Mouse (Mus musculus): ENCODE results near the gene Tnfsf13. TPM values are rescaled to one million over a fixed set of nuclear protein-coding genes. Genes with fewer than 3 reads are reported as not detected.

Tnfsf13 gene
- total RNA-seq, 1 experiment from 2014 or later: 11.1 TPM

DNA sequence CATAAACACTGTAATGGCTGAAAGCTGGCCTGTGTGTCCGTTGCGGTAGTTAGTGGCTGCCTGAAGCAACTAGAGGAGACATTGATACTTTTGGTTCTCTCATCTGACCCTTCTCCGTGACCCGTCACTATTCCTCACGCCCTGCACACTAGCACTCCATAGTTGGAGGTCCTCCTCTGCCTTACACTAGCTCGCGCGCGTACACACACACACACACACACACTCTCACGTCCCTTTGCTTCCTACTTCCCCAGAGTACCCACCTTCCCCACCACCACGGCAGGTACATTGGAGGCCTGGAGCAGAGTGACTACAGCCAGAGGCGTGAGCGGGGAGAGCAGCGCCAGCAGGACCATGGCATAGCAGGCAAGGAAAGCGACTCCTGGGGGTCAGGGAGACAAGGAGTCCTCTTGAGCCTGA, 28.1 kb downstream of the Tnfsf13 start:
- no peak for ATAC-seq (replicated peaks; ENCODE audit: low read depth, poor library complexity, severe bottlenecking)

DNA sequence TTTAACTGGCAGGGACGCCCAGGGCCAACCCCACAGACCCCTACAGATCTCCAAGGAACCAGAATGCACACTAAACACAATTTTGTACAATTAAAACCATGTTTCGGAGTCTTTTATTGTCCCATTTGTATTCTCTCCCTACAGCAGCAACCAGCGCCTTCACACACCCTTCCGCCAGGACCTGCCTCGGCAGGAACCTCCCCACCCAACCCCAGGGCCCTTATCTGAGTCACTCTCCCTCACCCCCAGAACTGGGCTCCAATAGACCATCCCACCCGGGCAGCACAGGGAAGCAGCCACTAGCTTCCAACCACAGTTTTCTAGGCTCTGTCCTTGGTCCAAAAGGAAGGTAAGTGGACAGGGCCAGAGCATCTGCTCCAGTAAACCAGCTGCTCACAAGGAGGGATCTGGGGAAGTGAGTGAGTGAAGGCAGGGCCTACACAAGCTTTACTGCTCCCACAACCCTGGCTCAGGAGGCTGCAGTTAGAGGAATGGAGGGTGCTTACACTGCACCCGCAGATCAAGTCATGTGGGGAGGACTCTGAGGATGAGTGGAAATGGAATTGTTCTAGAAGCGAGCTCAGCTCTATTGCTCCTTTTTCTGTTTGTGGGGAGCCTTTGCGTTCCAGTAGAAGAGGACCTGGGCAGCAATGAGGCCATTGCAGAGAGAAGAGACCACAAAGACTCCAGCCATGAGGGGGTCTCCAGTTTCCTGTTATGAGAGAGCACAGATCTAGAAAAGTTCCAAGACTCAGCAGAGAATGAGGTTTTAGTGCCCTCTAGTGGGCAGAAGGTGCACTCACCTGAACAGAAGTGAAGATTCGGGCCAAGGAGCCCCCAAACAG, 28.7 kb downstream of the Tnfsf13 start:
- peak; percentile 38; the same call in 1 of the 2 replicates for ATAC-seq (replicated peaks; ENCODE audit: low read depth, poor library complexity, severe bottlenecking)

DNA sequence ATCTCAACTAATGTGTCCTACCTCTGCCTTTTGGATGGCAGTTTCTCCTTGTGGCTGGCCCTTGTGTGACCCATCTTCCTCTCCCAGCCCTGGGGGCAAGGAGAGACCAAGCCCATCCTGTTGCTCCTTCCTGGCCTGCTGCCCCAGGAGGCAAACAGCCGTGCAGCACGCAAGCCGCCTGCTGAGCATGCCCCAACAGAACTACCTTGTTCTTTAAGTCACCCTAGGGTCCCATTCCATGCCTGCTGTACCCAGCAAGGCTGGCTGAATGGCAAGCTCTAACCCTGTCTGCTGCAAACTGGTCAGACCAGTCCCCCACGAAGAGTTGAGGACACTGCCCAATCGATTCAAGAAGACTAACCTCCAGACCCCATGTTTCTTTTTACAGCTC, 29.5 kb downstream of the Tnfsf13 start:
- ATAC-seq (replicated peaks; ENCODE audit: low read depth, poor library complexity, severe bottlenecking): no peak

DNA sequence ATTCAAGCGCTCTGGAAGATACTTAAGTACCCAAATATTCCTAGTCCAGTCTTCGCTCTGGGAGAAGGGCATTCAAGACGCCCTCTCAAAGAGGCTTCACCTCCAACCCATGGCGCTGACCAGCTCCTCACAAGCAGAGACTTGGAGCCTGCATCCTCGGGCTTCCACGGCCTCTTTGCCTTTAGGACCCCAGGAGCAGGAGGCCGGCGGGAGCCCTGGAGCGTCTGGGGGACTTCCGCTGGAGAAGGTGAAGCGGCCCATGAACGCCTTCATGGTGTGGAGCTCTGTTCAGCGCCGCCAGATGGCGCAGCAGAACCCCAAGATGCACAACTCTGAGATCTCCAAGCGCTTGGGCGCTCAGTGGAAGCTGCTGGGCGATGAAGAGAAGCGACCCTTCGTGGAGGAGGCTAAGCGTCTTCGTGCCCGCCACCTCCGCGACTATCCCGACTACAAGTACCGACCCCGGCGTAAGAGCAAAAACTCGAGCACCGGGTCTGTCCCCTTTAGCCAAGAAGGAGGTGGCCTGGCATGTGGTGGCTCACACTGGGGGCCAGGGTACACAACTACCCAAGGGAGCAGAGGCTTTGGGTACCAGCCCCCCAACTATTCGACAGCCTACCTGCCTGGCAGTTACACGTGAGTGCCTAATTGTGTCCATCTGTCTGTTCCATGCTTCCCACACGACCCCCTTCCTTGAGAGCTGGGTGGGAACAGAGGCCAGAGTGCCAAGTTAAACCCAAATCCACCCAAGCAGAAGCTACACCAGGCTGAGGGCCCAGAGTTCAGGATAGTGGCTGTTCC, 30.1 kb downstream of the Tnfsf13 start, which contains the start of gene Sox15:
Gene Sox15 (plus strand): TSS at position 51 of the 801 bp plus-strand sequence.
- peak; percentile 58 for ATAC-seq (replicated peaks; ENCODE audit: low read depth, poor library complexity, severe bottlenecking)

DNA sequence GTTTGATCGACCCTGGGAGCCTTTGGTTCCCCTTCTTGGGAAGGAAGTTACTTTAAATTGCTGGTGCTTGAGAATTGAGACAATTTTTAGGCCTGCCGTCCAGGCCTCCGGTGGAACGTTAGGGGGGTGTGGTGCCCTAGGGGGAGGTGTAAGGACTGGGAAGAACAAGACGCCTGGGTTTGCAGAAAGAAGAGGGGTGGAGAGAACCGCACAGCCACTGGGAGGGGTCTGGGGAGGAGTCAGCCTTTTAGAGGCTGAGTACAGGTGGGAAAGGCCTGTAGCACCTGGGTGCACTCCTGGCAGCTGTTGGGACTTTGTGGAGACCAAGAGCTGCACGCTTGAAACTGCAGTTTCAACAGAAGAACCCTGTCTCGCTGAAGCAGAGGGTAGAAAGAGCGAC, 30.8 kb downstream of the Tnfsf13 start:
- ATAC-seq (replicated peaks; ENCODE audit: low read depth, poor library complexity, severe bottlenecking): no peak

DNA sequence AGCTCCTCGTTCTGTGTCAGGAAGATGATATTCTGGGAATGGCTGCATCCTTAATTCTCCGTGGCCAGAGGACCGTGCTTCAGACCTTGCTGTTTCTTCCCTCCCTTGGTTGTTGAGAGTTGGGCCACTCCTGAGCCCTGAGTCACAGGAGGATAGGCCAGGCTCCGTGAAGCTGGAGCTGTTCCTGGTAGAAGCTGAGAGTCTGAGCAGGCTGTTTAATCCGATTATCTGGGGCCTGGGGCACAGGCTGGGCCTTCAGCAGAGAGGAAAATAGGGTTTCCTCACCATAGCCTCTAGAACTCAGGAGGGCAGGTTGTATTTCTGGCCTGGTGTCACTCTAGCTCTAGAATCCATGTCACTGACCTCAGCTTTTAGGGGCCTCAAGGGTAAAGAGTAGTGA, 32.2 kb downstream of the Tnfsf13 start:
- no peak for ATAC-seq (replicated peaks; ENCODE audit: low read depth, poor library complexity, severe bottlenecking)

DNA sequence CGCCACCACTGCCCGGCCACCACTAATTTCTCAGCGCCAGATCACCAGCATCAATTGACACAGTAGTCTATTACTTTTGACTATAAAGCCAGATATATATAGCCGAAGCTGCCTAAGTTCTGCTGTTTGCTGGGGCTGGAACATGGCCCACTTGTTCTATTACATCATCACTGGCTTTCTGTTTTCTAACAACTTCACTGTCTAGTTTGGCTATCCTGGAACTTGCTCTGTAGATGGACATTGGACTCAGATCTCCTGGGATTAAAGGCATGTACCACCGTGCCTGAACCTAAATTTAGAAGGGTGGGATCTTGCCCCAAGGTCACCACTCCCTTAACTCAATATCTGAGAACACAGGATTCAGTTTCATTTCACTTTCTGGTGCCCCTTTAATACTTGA, 39.7 kb downstream of the Tnfsf13 start:
- no peak for ATAC-seq (replicated peaks; ENCODE audit: low read depth, poor library complexity, severe bottlenecking)

DNA sequence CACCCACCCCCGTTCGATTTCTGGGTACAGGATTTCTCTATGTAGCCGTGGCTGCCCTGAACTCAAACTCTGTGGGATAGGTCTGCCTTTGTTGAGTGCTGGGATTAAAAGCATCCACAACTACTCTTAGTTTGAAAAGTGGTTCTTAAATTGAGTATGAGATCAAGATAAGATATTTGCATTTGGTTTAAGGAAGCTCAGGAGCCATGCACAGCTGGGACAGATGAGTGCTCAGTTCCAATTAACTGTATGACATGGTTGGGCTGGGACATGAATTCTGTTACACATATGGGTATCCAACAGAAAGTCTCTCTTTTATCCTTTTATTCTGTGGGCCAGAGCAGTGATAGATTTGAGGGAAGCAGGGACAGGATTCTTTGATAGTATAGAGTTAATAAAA, 50.1 kb downstream of the Tnfsf13 start:
- no peak for ATAC-seq (replicated peaks; ENCODE audit: low read depth, poor library complexity, severe bottlenecking)

DNA sequence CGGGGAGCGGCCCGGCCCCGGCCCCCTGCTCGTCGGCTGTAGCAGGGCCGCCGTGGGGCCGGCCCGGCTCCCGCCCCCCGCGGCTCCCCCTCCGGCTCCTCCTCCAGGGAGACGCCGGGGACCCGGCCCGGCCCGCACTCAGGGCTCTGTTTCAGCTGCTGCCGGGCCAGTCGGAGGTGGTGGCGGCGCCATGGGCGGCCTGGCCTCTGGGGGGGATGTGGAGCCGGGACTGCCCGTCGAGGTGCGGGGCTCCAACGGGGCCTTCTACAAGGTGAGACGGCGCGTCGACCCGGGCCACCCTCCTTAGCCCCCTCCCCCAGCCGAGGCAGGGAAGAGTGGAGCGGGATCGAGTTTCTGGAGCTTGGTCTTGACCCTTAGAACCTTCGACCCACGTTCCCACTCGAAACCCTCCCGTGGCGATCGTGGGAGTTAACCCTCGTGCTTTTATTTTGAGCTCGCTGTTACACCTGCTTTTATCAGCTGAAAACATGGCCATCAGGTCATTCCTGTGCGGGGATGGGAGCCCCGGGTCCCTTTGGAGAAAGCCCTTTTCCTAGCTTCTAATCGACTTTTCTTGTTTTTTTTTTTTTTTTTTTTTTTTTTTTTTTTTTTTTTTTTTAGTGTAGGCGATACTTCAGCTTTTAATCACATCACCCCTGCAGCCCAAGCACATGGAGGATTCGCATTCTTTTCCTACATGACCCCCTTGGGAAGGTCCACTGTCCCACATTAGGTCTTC, 52.3 kb downstream of the Tnfsf13 start:
- no peak for ATAC-seq (replicated peaks; ENCODE audit: low read depth, poor library complexity, severe bottlenecking)

Other genes with a start within 250 kb of the Tnfsf13 start
- gene Dnah2, start 136.7 kb downstream of the Tnfsf13 start, total RNA-seq (2017): 0.68 TPM in 1 of 2 replicates, not detected in the other
- gene Efnb3, start 125.6 kb downstream of the Tnfsf13 start, total RNA-seq (2017): 0.55 TPM in 1 of 2 replicates, not detected in the other
- gene Wrap53, start 105.5 kb downstream of the Tnfsf13 start, total RNA-seq (2017): 5.0 and 8.0 TPM in 2 replicates
- gene Trp53, start 105.4 kb downstream of the Tnfsf13 start, total RNA-seq (2017): 78.8 and 104 TPM in 2 replicates
- gene Atp1b2, start 79.8 kb downstream of the Tnfsf13 start, total RNA-seq (2017): 16.9 and 26.2 TPM in 2 replicates
- gene Shbg, start 67.9 kb downstream of the Tnfsf13 start, total RNA-seq (2017): not detected in 2 replicates
- not detected in 2 replicates for gene Sat2, start 63.8 kb downstream of the Tnfsf13 start, total RNA-seq (2017)
- gene Fxr2, start 52.8 kb downstream of the Tnfsf13 start, total RNA-seq (2017): 38.9 and 44.1 TPM in 2 replicates
- gene Sox15, start 30.5 kb downstream of the Tnfsf13 start, total RNA-seq (2017): 0.87 TPM in 1 of 2 replicates, not detected in the other
- 51.8 and 56.8 TPM in 2 replicates for gene Mpdu1, start 23.1 kb downstream of the Tnfsf13 start, total RNA-seq (2017)
- gene Cd68, start 19.6 kb downstream of the Tnfsf13 start, total RNA-seq (2017): 11.0 and 29.0 TPM in 2 replicates
- 895 and 933 TPM in 2 replicates for gene Eif4a1, start 13.4 kb downstream of the Tnfsf13 start, total RNA-seq (2017)
- 75.7 and 92.7 TPM in 2 replicates for gene Senp3, start 3.7 kb downstream of the Tnfsf13 start, total RNA-seq (2017)
- gene Tnfsf12, start 10.1 kb upstream of the Tnfsf13 start, total RNA-seq (2017): not detected in 2 replicates
- 2.1 and 3.0 TPM in 2 replicates for gene Tnfsfm13, start 10.3 kb upstream of the Tnfsf13 start, total RNA-seq (2017)
- gene Polr2a, start 72.9 kb upstream of the Tnfsf13 start, total RNA-seq (2017): 59.3 and 132 TPM in 2 replicates
- not detected in 2 replicates for gene Slc35g3, start 76.2 kb upstream of the Tnfsf13 start, total RNA-seq (2017)
- gene Zbtb4, start 80.1 kb upstream of the Tnfsf13 start, total RNA-seq (2017): 2.2 and 2.6 TPM in 2 replicates
- gene Chrnb1, start 110.2 kb upstream of the Tnfsf13 start, total RNA-seq (2017): 0.27 and 1.5 TPM in 2 replicates
- gene Fgf11, start 116.1 kb upstream of the Tnfsf13 start, total RNA-seq (2017): 2.5 TPM in 1 of 2 replicates, not detected in the other
- gene Tmem102, start 119.8 kb upstream of the Tnfsf13 start, total RNA-seq (2017): not detected in 2 replicates
- not detected in 2 replicates for gene Gm39566, start 129.5 kb upstream of the Tnfsf13 start, total RNA-seq (2017)
- gene Spem2, start 132.7 kb upstream of the Tnfsf13 start, total RNA-seq (2017): not detected in 2 replicates
- not detected in 2 replicates for gene Spem1, start 136.4 kb upstream of the Tnfsf13 start, total RNA-seq (2017)
- gene Nlgn2, start 152.0 kb upstream of the Tnfsf13 start, total RNA-seq (2017): 6.5 and 8.6 TPM in 2 replicates
- gene Tmem256, start 152.7 kb upstream of the Tnfsf13 start, total RNA-seq (2017): 245 and 258 TPM in 2 replicates
- 24.6 and 31.0 TPM in 2 replicates for gene Plscr3, start 160.6 kb upstream of the Tnfsf13 start, total RNA-seq (2017)
- gene Tnk1, start 172.9 kb upstream of the Tnfsf13 start, total RNA-seq (2017): not detected in 2 replicates
- gene Tmem95, start 192.2 kb upstream of the Tnfsf13 start, total RNA-seq (2017): not detected in 2 replicates
- gene Kctd11, start 195.6 kb upstream of the Tnfsf13 start, total RNA-seq (2017): 0.39 and 0.50 TPM in 2 replicates
- gene Acap1, start 209.8 kb upstream of the Tnfsf13 start, total RNA-seq (2017): 73.1 and 81.7 TPM in 2 replicates
- gene 2810408A11Rik, start 215.2 kb upstream of the Tnfsf13 start, total RNA-seq (2017): 5.5 and 5.9 TPM in 2 replicates
- gene Neurl4, start 215.3 kb upstream of the Tnfsf13 start, total RNA-seq (2017): 26.9 and 32.3 TPM in 2 replicates
- 42.0 and 78.8 TPM in 2 replicates for gene Gps2, start 228.1 kb upstream of the Tnfsf13 start, total RNA-seq (2017)
- gene Eif5a, start 236.2 kb upstream of the Tnfsf13 start, total RNA-seq (2017): 854 and 864 TPM in 2 replicates